Mouse (Mus musculus) stomach, postnatal 0 days (tissue): Measurements from ENCODE around the gene Bbx. TPM values are rescaled to one million over a fixed set of nuclear protein-coding genes. Genes with fewer than 3 reads are reported as not detected.
A peak's percentile ranks its signal among the peaks of the same experiment; 100 is the strongest.

Experiments used
- ATAC-seq: fragments of 200-750 bp; cut with Nextera tagmentation; 2 replicates; pipeline ENCODE4 v1.8.0; 2017; ENCODE audit not compliant: low FRiP score, low TSS enrichment
- DNase-seq: peaks from one replicate; pipeline ENCODE4 v3.0.0-alpha.2; 2016; ENCODE audit warnings: low spot score
- H3K27ac ChIP-seq: fragments of 300-500 bp; sonication (generic); replicated peaks from 2 replicates; pipeline ENCODE4 v1.5.1; 2014; ENCODE audit warnings: mild to moderate bottlenecking, control low read depth
- H3K27me3 ChIP-seq: fragments of 300-500 bp; sonication (generic); 2 replicates; pipeline ENCODE4 v1.6.1; 2014; ENCODE audit warnings: low read length; ENCODE audit not compliant: control insufficient read depth, insufficient read depth
- H3K36me3 ChIP-seq: fragments of 300-500 bp; sonication (generic); 2 replicates; pipeline ENCODE4 v1.6.1; 2014; ENCODE audit warnings: low read length, mixed read lengths; ENCODE audit not compliant: control insufficient read depth, insufficient read depth
- H3K4me1 ChIP-seq: fragments of 300-500 bp; sonication (generic); replicated peaks from 2 replicates; pipeline ENCODE4 v1.6.1; 2014; ENCODE audit warnings: antibody characterized with exemption; ENCODE audit not compliant: control insufficient read depth, insufficient read depth
- H3K4me2 ChIP-seq: fragments of 300-500 bp; sonication (generic); replicated peaks from 2 replicates; pipeline ENCODE4 v1.6.1; 2014; ENCODE audit warnings: low read depth, mild to moderate bottlenecking, control low read depth, moderate library complexity
- H3K4me3 ChIP-seq: fragments of 300-500 bp; sonication (generic); 2 replicates; pipeline ENCODE4 v1.5.1; 2014; ENCODE audit warnings: low read depth, low read length, control low read depth
- H3K9ac ChIP-seq: fragments of 300-500 bp; sonication (generic); 2 replicates; pipeline ENCODE4 v1.6.1; 2014; ENCODE audit warnings: mild to moderate bottlenecking, low read length, control low read depth, mixed read lengths
- H3K9me3 ChIP-seq: fragments of 300-500 bp; sonication (generic); 2 replicates; pipeline ENCODE4 v1.6.1; 2016; ENCODE audit warnings: low read length; ENCODE audit not compliant: control insufficient read depth
- CTCF ChIP-seq: IDR thresholded peaks from 2 replicates; pipeline ENCODE4 v1.5.1; 2016; ENCODE audit warnings: antibody characterized with exemption, low read depth, mild to moderate bottlenecking, moderate library complexity
- EP300 ChIP-seq: optimal IDR thresholded peaks from 2 replicates; pipeline ENCODE3; 2016; ENCODE audit warnings: antibody characterized with exemption
- WGBS: fragments of 180-500 bp; shearing (Covaris S2); extraction: QIAGEN DNeasy Blood & Tissue Kit; methylation state at CpG from one replicate; pipeline ENCODE4 v1.1.7; 2014; 5-methylcytosine and 5-hydroxymethylcytosine counted together
- polyA plus RNA-seq: library from polyadenylated mRNA; unstranded; fragments of >200 nt; fragmentation: Nextera tagmentation; extraction: Ambion mirVana; gene quantifications from 2 replicates; pipeline ENCODE4 v1.2.1, GENCODE M21; 2015

Gene Bbx
- polyA plus RNA-seq, 1 experiment from 2014 or later = 17.9 TPM

DNA sequence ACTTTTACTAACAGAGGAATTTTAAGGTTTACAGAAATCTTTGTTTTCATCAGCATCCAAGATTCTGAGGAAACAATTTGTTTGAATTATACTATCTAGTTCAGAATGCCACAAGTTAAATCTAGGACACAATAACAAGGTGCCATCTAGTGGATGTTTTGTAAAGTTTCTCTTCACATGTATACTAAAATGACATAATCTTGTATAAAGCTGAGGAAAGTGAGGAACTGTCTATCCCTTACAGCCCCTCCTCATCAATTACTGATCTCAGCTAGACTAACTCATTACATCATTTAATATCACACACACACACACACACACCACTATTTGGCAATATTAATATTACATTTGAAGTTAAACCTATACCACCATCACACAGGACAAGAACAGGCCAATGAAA lies 125.5 kb downstream of the Bbx start:
- Histone ChIP-seq H3K4me2 (no peak overlapping the region), H3K4me1 (no peaks in the 10 kb centered on the region), H3K27me3 (no peaks in the 10 kb centered on the region), H3K4me3 (no peak overlapping the region), H3K27ac (no peak overlapping the region), H3K9ac (no peak overlapping the region), H3K36me3 (no peaks in the 10 kb centered on the region), H3K9me3 (no peaks in the 10 kb centered on the region)
- no peak for ATAC-seq
- TF ChIP-seq CTCF (peak; percentile 72), EP300 (no peak)
- DNase-seq = no peak

DNA sequence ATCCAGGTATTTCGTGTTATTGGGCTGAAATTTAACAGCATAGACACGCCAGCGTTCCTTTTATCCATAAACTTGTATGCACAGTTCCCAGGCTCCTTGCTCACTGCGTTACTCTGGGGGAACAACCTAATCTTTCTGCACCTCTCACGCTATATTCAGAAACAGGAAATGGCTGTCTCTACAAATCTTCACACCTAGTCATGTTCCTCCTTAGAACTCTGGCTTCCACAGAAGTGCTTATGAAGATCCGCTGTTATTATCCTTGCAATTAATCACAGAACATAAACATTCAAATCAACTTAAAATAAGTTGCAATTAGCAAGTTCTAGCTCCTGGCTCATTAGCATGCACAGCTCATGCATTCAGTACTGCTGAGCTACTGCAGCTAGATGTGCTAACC lies 127.0 kb downstream of the Bbx start:
- ATAC-seq = no peak

DNA sequence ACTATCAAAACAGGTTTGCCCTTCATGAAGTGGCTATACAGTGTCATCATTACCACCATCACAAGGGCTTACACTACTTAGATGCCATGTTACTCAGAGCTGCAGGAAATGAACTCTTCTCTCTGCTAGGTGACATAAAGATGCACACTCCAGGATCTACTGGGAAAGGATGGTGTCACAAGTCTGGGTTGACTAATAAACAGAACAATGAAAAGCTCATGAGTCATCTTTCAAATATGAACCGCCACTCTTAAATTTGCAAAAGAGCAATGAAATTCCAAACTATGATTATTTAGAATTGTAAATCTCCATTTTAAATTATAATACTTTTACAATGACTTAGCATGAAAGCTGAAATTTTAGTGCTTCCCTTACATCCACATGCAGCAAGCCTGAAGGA lies 129.6 kb downstream of the Bbx start:
- 92% methylated on average over 1 of the region's 1 CpGs for WGBS
- no peak overlapping the region for H3K9ac ChIP-seq
- H3K4me1 ChIP-seq = no peaks in the 10 kb centered on the region
- H3K9me3 ChIP-seq = no peaks in the 10 kb centered on the region
- no peaks in the 10 kb centered on the region for H3K27me3 ChIP-seq
- no peaks in the 10 kb centered on the region for H3K36me3 ChIP-seq
- no peak overlapping the region for H3K4me3 ChIP-seq
- no peak overlapping the region for H3K4me2 ChIP-seq
- no peak for DNase-seq
- H3K27ac ChIP-seq = no peak overlapping the region
- no peak for ATAC-seq
- TF ChIP-seq EP300 = no peak
- TF ChIP-seq CTCF = no peak

More for the DNA sequence above, 127.0 kb downstream of the Bbx start:
- WGBS = 77% methylated on average over 6 of the region's 6 CpGs
- no peak for DNase-seq
- Histone ChIP-seq H3K36me3 (no peaks in the 10 kb centered on the region), H3K9me3 (no peaks in the 10 kb centered on the region), H3K27ac (no peak overlapping the region), H3K4me3 (no peak overlapping the region), H3K9ac (no peak overlapping the region), H3K4me2 (no peak overlapping the region), H3K27me3 (no peaks in the 10 kb centered on the region), H3K4me1 (no peaks in the 10 kb centered on the region)
- TF ChIP-seq EP300 (no peak), CTCF (no peak)

DNA sequence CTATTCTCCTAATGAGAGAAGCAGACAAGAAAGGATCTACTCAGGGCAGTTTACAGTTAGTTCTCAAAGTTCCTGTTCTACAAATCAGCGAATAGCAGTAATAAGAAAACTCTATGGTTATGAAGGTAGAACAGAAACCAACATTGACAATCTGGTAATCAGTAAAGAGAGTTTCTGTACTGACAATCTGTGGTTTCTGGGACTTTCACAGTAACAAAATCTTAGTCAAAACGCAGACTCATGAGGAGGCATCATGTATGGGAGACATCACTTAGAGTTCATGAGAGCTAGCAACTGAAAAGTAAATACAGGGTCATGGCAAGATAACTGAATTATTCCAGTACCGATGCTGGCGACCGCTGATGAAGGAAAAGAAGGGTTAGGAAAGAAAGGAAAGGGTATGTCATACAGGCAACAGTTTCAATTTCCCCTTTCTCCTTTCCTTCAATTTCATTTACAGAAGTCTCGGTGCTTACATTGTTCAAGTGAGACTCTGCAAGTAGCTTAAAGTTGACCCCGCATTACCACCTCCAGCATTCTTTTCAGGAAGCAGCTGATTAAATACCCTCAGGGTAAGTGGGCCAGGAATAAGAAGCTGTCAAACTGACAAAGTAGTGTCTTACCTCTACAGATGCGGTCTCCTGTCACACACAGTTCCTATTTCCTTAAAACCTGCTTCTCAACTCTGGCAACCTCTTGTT lies 133.3 kb downstream of the Bbx start:
- DNase-seq (no peak), ATAC-seq (no peak)
- 55% methylated on average over 8 of the region's 8 CpGs for WGBS
- Histone ChIP-seq H3K36me3 (no peaks in the 10 kb centered on the region), H3K9me3 (no peaks in the 10 kb centered on the region), H3K27ac (no peak overlapping the region), H3K4me1 (no peaks in the 10 kb centered on the region), H3K4me2 (no peak overlapping the region), H3K27me3 (no peaks in the 10 kb centered on the region), H3K4me3 (no peak overlapping the region), H3K9ac (no peak overlapping the region)
- TF ChIP-seq EP300 = no peak
- no peak for TF ChIP-seq CTCF

DNA sequence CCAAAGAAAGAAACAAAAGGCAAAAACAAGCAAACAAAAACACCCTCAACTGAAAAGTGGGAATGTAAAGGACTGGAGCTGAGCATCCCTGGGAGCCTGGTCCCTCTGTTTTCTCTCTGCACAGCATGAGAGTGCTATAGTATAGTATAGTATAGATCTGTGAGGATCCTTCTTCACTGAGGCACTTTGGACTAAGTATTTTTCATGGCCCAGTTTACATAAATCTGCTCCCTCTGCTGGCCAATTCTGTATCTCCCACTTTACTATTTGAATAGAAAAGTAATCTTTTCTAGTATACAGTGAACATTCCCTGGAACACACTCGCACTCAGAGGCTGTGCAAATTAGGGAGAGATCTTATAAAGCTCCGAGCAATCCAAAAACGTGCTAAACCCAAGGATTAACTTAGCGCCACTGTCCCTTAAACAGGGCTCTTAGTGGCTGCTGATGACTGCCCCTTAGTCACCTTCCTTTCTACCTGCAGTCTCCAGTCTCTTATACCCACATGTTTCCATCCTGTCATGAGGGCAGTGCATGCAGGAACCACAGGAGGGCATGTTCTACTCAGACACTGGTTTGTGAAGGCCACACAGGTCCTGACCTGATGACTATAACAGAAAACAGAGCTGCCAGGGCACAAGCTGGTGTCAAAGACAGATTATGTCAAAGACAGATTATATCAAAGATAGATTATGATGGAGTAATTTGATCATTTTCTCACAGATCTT lies 138.5 kb downstream of the Bbx start:
- DNase-seq (no peak), ATAC-seq (no peak)
- Histone ChIP-seq H3K4me3 (no peak overlapping the region), H3K4me1 (no peaks in the 10 kb centered on the region), H3K36me3 (no peaks in the 10 kb centered on the region), H3K27me3 (no peaks in the 10 kb centered on the region), H3K4me2 (no peak overlapping the region), H3K9me3 (no peaks in the 10 kb centered on the region), H3K9ac (no peak overlapping the region), H3K27ac (no peak overlapping the region)
- 67% methylated on average over 4 of the region's 4 CpGs for WGBS
- peak; percentile 72 for TF ChIP-seq CTCF
- TF ChIP-seq EP300 = no peak

DNA sequence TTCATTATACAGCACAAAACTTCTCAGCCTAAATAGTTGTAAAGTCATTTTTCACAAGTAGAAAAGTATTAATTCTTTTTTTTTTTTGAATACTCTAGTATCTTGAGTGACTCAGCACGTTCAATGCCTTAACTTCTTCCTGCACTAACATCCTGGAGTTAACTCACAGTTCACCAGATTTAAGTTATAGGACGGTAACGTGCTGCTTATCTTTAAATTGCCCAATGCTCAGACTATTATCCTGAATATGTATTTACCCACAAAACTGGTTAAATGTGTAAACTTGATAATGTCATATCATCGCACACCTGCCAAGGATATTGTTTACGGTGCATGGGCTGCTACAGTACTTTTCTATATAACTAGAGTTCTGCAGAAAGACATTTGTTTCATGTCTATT lies 139.4 kb downstream of the Bbx start:
- H3K9me3 ChIP-seq = no peaks in the 10 kb centered on the region
- no peaks in the 10 kb centered on the region for H3K36me3 ChIP-seq
- ATAC-seq = no peak
- no peaks in the 10 kb centered on the region for H3K4me1 ChIP-seq
- H3K27ac ChIP-seq = no peak overlapping the region
- TF ChIP-seq EP300 (no peak), CTCF (no peak)
- DNase-seq = no peak
- 67% methylated on average over 5 of the region's 5 CpGs for WGBS
- H3K4me3 ChIP-seq = no peak overlapping the region
- H3K27me3 ChIP-seq = no peaks in the 10 kb centered on the region
- H3K9ac ChIP-seq = no peak overlapping the region
- no peak overlapping the region for H3K4me2 ChIP-seq
